Mouse (Mus musculus) thymus, adult 2 months (tissue): ENCODE results near the gene Gm7361. TPM values are rescaled to one million over a fixed set of nuclear protein-coding genes. Genes with fewer than 3 reads are reported as not detected.

Experiments used
- DNase-seq: peaks from one replicate; pipeline ENCODE4 v3.0.0; 2021
- H3K27ac ChIP-seq: fragments of 200-500 bp; 2 replicates; pipeline ENCODE4 v1.5.1; 2012; ENCODE audit warnings: low read length, control low read depth; ENCODE audit not compliant: control insufficient read depth, insufficient read depth
- H3K27me3 ChIP-seq: fragments of 200-500 bp; 2 replicates; pipeline ENCODE4 v1.6.1; 2012; ENCODE audit warnings: mild to moderate bottlenecking, low read length, moderate library complexity, mixed read lengths; ENCODE audit not compliant: control insufficient read depth, insufficient read depth
- H3K36me3 ChIP-seq: fragments of 200-500 bp; 2 replicates; pipeline ENCODE4 v1.6.1; 2012; ENCODE audit warnings: mild to moderate bottlenecking, low read length, moderate library complexity; ENCODE audit not compliant: control insufficient read depth, insufficient read depth
- H3K4me1 ChIP-seq: fragments of 200-500 bp; replicated peaks from 2 replicates; pipeline ENCODE4 v1.6.1; 2012; ENCODE audit warnings: low read length; ENCODE audit not compliant: control insufficient read depth, insufficient read depth
- H3K4me3 ChIP-seq: fragments of 200-500 bp; 2 replicates; pipeline ENCODE4 v1.5.1; 2012; ENCODE audit warnings: mild to moderate bottlenecking, low read length, control low read depth, moderate library complexity; ENCODE audit not compliant: control insufficient read depth, insufficient read depth
- CTCF ChIP-seq: fragments of 200-500 bp; IDR thresholded peaks from 2 replicates; pipeline ENCODE4 v1.5.1; 2012; ENCODE audit warnings: mild to moderate bottlenecking, control low read depth, low read length, moderate library complexity, borderline replicate concordance; ENCODE audit not compliant: control insufficient read depth, poor library complexity, insufficient read depth; ENCODE audit errors: extremely low read depth
- POLR2A ChIP-seq: fragments of 200-500 bp; IDR thresholded peaks from 2 replicates; pipeline ENCODE4 v1.6.1; 2012; ENCODE audit warnings: mild to moderate bottlenecking, low read length, control low read depth, moderate library complexity; ENCODE audit not compliant: control insufficient read depth, poor library complexity, insufficient read depth; ENCODE audit errors: extremely low read depth
- WGBS: fragments of 180-500 bp; shearing (Covaris S2); methylation state at CpG from one replicate; pipeline ENCODE4 v1.1.7; 2018; 5-methylcytosine and 5-hydroxymethylcytosine counted together
- polyA plus RNA-seq: library from polyadenylated mRNA; depleted of rRNA; stranded (reverse); fragments of >200 nt; gene quantifications from 2 replicates; pipeline ENCODE4 v1.2.3, GENCODE M21; 2012; rRNA removed

The Gm7361 gene
- polyA plus RNA-seq, 1 experiment = 0.11 TPM

- WGBS = 86% methylated on average over 1 of the region's 1 CpGs
Observed at GRCm38 (mm10) chr5:26283399-26283798, 25.9 kb downstream of the Gm7361 start.

DNA sequence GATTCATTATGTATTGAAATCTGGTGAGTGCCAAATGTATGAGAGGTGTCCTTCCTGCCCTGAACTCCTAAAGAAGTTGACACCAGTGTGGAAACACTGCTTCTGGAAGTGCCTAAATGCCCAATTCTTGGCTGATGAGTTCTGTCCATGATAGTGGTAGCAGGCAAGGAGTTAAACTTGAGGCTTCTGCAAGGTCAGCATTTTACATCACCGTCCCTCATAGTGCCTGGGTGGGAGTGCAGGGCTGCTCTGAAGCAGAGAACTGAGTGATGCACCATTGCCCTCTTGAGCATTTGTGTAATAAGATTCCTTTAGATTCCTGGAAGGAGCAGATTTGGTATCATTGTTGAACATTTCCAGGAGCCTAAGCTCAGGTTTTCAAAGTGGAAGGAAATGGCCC, 34.1 kb downstream of the Gm7361 start:
- no peaks in the 10 kb centered on the region for H3K4me1 ChIP-seq
- no peak overlapping the region for H3K27ac ChIP-seq
- TF ChIP-seq POLR2A (no peak), CTCF (no peak)
- WGBS = 90% methylated on average over 1 of the region's 1 CpGs
- no peak for DNase-seq
- no peaks in the 10 kb centered on the region for H3K36me3 ChIP-seq
- H3K4me3 ChIP-seq = no peak overlapping the region
- no peaks in the 10 kb centered on the region for H3K27me3 ChIP-seq

More at GRCm38 (mm10) chr5:26283399-26283798, 25.9 kb downstream of the Gm7361 start:
- DNase-seq = no peak
- Histone ChIP-seq H3K27me3 (no peaks in the 10 kb centered on the region), H3K27ac (no peak overlapping the region), H3K4me3 (no peak overlapping the region), H3K36me3 (no peaks in the 10 kb centered on the region), H3K4me1 (no peaks in the 10 kb centered on the region)
- no peak for TF ChIP-seq POLR2A
- TF ChIP-seq CTCF = no peak

DNA sequence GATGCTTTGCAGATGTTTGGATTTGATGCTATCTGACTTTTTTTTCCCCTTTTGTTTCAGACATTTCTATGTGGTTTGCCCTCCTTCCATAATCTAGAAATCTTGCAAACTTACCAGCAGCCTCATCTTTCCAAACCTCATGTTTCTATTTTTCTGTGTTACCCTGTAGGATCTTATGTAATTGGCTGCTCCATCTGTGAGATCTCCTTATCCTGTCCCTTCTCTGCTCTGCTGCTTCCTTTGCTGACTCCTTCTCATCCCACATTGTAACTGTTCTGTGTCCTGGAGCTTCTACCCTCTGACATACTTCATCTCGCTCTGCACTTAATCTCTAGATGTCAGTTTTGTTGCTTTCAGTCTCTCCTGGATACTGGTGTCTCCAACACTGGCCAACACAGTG, 35.8 kb downstream of the Gm7361 start:
- Histone ChIP-seq H3K36me3 (no peaks in the 10 kb centered on the region), H3K4me3 (no peak overlapping the region), H3K27me3 (no peaks in the 10 kb centered on the region), H3K4me1 (no peaks in the 10 kb centered on the region), H3K27ac (no peak overlapping the region)
- TF ChIP-seq POLR2A (no peak), CTCF (no peak)
- WGBS = 71% methylated on average over 1 of the region's 1 CpGs
- no peak for DNase-seq

Other genes with a start within 250 kb of the Gm7361 start
- gene Gm5862, start 234.8 kb upstream of the Gm7361 start, polyA plus RNA-seq = not detected in 2 replicates
- not detected in 2 replicates for gene Speer4a, start 218.1 kb upstream of the Gm7361 start, polyA plus RNA-seq
- not detected in 2 replicates for gene Gm7347, start 199.1 kb upstream of the Gm7361 start, polyA plus RNA-seq
- gene Gm10471, start 168.4 kb upstream of the Gm7361 start, polyA plus RNA-seq = not detected in 2 replicates
- 0.03 TPM in 1 of 2 replicates, not detected in the other for gene 5031410I06Rik, start 152.3 kb upstream of the Gm7361 start, polyA plus RNA-seq
- not detected in 2 replicates for gene Gm10220, start 136.3 kb upstream of the Gm7361 start, polyA plus RNA-seq